Mouse (Mus musculus): ENCODE results near the gene Gm13698.
"Not testable (repeated sequence)": the region's sequence is repeated elsewhere in the genome, so short reads cannot be mapped to it uniquely, and the experiment has no call there.

Gene Gm13698

DNA sequence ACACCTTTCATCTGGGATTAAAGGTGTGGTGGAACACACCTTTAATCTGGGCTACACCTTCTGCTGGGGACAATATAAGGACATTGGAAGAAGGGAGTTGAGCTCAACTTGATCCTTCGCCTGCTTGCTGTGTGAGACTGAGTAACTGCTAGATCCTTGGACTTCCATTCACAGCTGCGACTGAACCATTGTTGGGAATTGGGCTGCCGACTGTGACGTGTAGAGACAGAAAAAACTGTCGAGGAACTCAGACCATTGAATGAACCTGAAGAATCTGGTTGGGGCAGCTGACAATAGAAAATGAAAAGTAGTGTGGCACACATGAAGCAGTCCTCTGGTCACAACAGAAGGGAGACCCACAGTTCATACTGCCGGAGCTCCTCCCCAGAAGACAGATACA is at the start of gene Gm13698:
TSS of gene Gm13698 (plus strand) at position 301 of the 400 bp plus-strand sequence.
- not testable (repeated sequence) for DNase-seq (ENCODE audit: low spot score)

GRCm38 (mm10) chr2:83929478-83930088 is 25.9 kb upstream of the Gm13698 start:
- DNase-seq (ENCODE audit: low spot score) = no peak

DNA sequence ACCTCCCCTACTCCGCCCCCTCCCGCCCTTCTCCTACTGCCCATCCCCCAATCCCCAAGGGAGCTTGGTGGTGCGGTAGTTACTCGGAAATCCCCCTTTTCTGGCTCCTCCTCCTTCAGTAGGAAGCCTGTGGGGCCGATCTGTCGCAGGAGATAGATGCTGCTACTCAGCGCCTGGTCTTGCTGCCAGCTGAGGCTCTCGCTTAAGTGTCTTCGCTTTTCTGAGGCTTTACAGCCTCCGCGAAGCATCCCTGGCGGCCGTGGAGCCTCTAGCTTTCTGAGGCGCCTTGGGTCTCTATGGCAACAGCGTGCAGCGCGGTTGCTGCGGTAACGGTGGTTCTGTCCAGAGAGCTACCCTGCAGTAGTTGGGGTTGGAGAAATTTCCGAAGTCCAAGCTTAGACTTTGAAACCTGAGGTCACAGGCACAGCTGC is 14.5 kb upstream of the Gm13698 start, which contains the start of gene Zswim2:
TSS of gene Zswim2 (minus strand) at position 298 of the 431 bp plus-strand sequence.
- DNase-seq (ENCODE audit: low spot score) = peak; percentile 63

- DNase-seq (ENCODE audit: low spot score) = no peak
These were observed 14.1 kb upstream of the Gm13698 start for GRCm38 (mm10) chr2:83941378-83941777.

DNA sequence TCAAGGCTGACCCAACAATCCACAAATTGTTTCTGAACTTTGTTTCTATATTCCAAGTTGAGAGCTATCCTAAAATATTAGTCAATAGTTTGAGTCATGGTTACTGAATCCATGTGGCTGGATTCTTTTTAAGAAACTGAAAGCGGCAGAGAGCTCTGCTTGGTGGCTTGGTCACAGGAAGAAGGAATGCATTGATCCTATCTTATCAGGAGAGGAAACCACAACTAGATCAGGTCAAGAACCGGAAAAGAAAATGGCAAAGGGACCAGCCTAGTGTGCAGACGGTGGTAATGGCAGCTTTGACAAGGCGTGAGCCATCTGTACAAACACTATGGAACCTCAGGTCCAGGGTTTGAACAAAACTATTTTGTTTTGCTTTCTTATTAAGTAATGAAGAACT is 13.7 kb upstream of the Gm13698 start:
- no peak for DNase-seq (ENCODE audit: low spot score)

GRCm38 (mm10) chr2:83961203-83961602 is 5.7 kb downstream of the Gm13698 start, which contains the start of gene Gm13693:
Gene Gm13693 (plus strand): TSS chr2:83961503.
- not testable (repeated sequence) for DNase-seq (ENCODE audit: low spot score)

DNA sequence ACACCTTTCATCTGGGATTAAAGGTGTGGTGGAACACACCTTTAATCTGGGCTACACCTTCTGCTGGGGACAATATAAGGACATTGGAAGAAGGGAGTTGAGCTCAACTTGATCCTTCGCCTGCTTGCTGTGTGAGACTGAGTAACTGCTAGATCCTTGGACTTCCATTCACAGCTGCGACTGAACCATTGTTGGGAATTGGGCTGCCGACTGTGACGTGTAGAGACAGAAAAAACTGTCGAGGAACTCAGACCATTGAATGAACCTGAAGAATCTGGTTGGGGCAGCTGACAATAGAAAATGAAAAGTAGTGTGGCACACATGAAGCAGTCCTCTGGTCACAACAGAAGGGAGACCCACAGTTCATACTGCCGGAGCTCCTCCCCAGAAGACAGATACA is 11.5 kb downstream of the Gm13698 start, which contains the start of gene Gm13695:
TSS of gene Gm13695 (plus strand) at position 301 of the 400 bp plus-strand sequence.
- DNase-seq (ENCODE audit: low spot score) = not testable (repeated sequence)

- DNase-seq (ENCODE audit: low spot score) = not testable (repeated sequence)
These were observed 17.3 kb downstream of the Gm13698 start, which contains the start of gene Gm13696 for GRCm38 (mm10) chr2:83972823-83973222. Gene Gm13696 (plus strand): TSS chr2:83973123.

DNA sequence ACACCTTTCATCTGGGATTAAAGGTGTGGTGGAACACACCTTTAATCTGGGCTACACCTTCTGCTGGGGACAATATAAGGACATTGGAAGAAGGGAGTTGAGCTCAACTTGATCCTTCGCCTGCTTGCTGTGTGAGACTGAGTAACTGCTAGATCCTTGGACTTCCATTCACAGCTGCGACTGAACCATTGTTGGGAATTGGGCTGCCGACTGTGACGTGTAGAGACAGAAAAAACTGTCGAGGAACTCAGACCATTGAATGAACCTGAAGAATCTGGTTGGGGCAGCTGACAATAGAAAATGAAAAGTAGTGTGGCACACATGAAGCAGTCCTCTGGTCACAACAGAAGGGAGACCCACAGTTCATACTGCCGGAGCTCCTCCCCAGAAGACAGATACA is 23.1 kb downstream of the Gm13698 start, which contains the start of gene Gm13694:
TSS of gene Gm13694 (plus strand) at position 301 of the 400 bp plus-strand sequence.
- not testable (repeated sequence) for DNase-seq (ENCODE audit: low spot score)

GRCm38 (mm10) chr2:83984443-83984842 is 28.9 kb downstream of the Gm13698 start, which contains the start of gene Gm13697:
Gene Gm13697 (plus strand): TSS chr2:83984743.
- not testable (repeated sequence) for DNase-seq (ENCODE audit: low spot score)

DNA sequence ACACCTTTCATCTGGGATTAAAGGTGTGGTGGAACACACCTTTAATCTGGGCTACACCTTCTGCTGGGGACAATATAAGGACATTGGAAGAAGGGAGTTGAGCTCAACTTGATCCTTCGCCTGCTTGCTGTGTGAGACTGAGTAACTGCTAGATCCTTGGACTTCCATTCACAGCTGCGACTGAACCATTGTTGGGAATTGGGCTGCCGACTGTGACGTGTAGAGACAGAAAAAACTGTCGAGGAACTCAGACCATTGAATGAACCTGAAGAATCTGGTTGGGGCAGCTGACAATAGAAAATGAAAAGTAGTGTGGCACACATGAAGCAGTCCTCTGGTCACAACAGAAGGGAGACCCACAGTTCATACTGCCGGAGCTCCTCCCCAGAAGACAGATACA is 34.8 kb downstream of the Gm13698 start, which contains the start of gene Gm13691:
TSS of gene Gm13691 (plus strand) at position 301 of the 400 bp plus-strand sequence.
- DNase-seq (ENCODE audit: low spot score) = not testable (repeated sequence)

DNA sequence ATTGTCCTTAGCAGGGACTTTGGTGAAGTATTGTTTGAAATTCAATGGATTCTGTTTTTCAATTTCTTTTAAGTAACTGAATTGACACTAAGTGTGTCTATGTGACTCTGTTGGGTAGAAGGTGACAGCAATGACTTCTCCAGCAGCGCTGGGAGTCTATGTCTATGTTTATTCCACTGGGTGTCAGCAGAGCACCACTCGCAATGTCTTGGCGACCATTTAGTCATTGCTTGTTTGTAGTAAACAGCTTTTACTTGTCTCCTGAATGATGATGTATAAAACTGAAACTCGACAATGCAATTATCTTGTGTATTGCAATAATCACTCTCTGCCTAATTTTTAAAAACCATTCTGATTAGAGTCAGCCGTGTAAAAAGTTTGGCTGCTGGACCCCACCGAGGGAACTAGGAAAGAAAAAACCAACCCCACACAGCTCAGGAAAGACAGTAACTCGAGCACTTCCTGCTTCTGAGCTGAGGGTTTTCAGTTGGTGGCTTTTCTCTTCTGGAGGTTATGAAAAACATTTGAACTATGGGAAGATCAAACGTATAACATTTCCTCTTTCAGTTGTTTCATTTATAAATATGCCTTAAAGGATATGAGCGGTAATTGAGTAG is 38.3 kb downstream of the Gm13698 start:
- not testable (repeated sequence) for DNase-seq (ENCODE audit: low spot score)

- DNase-seq (ENCODE audit: low spot score) = not testable (repeated sequence)
These were observed 39.0 kb downstream of the Gm13698 start for GRCm38 (mm10) chr2:83994526-83994925.
